Mouse (Mus musculus) limb, embryonic 14.5 days (tissue): ENCODE results near the gene Camkk1. TPM values are rescaled to one million over a fixed set of nuclear protein-coding genes. Genes with fewer than 3 reads are reported as not detected.

Experiments
- ATAC-seq: fragments of 200-750 bp; cut with Nextera tagmentation; 2 replicates; pipeline ENCODE4 v1.8.0; 2017; ENCODE audit warnings: low read depth, moderate number of reproducible peaks, moderate TSS enrichment; ENCODE audit not compliant: low FRiP score
- DNase-seq: peaks from one replicate; pipeline ENCODE4 v3.0.0-alpha.2; 2015; ENCODE audit warnings: low spot score
- H3K27ac ChIP-seq: fragments of 300-500 bp; sonication (generic); replicated peaks from 2 replicates; pipeline ENCODE4 v1.5.1; 2014; ENCODE audit warnings: low read depth, mild to moderate bottlenecking, low read length, moderate library complexity, mixed read lengths
- H3K27me3 ChIP-seq: fragments of 300-500 bp; sonication (generic); 2 replicates; pipeline ENCODE4 v1.6.1; 2014; ENCODE audit warnings: low read length, mixed read lengths; ENCODE audit not compliant: control insufficient read depth, insufficient read depth
- H3K36me3 ChIP-seq: fragments of 300-500 bp; sonication (generic); 2 replicates; pipeline ENCODE4 v1.6.1; 2014; ENCODE audit warnings: mild to moderate bottlenecking, low read length, moderate library complexity, mixed read lengths; ENCODE audit not compliant: control insufficient read depth, insufficient read depth
- H3K4me1 ChIP-seq: fragments of 300-500 bp; sonication (generic); 2 replicates; pipeline ENCODE4 v1.6.1; 2014; ENCODE audit warnings: antibody characterized with exemption, low read length, mixed read lengths; ENCODE audit not compliant: control insufficient read depth, insufficient read depth
- H3K4me2 ChIP-seq: fragments of 300-500 bp; sonication (generic); replicated peaks from 2 replicates; pipeline ENCODE4 v1.6.1; 2014; ENCODE audit warnings: low read depth, mild to moderate bottlenecking, low read length, moderate library complexity; ENCODE audit not compliant: severe bottlenecking
- H3K4me3 ChIP-seq: fragments of 300-500 bp; sonication (generic); replicated peaks from 2 replicates; pipeline ENCODE4 v1.5.1; 2014; ENCODE audit warnings: low read length
- H3K9ac ChIP-seq: fragments of 300-500 bp; sonication (generic); 2 replicates; pipeline ENCODE4 v1.6.1; 2014; ENCODE audit warnings: mild to moderate bottlenecking, low read depth, low read length, moderate library complexity; ENCODE audit not compliant: severe bottlenecking
- H3K9me3 ChIP-seq: fragments of 300-500 bp; sonication (generic); 2 replicates; pipeline ENCODE4 v1.6.1; 2016; ENCODE audit warnings: low read length; ENCODE audit not compliant: control insufficient read depth
- POLR2A ChIP-seq: fragments of 200-500 bp; IDR thresholded peaks from 2 replicates; pipeline ENCODE4 v1.8.0; 2012; ENCODE audit warnings: inconsistent platforms, mild to moderate bottlenecking, moderate library complexity, borderline replicate concordance; ENCODE audit not compliant: insufficient read depth, insufficient read length; ENCODE audit errors: extremely low read depth
- WGBS: fragments of 180-500 bp; shearing (Covaris S2); extraction: QIAGEN DNeasy Blood & Tissue Kit; methylation state at CpG from one replicate; pipeline ENCODE4 v1.1.7; 2014; 5-methylcytosine and 5-hydroxymethylcytosine counted together
- polyA plus RNA-seq, 2 experiments: library from polyadenylated mRNA; depleted of rRNA in 1 of 2; stranded (reverse) in 1 of 2; unstranded in 1 of 2; fragments of >200 nt; fragmentation: Nextera tagmentation in 1 of 2; extraction: Ambion mirVana in 1 of 2; gene quantifications; 2 replicates each; pipeline versions ENCODE4 v1.2.1 to v1.2.3; 2012 to 2014

The Camkk1 gene
- polyA plus RNA-seq, 2 experiments: 5.8 to 11.4 TPM

DNA sequence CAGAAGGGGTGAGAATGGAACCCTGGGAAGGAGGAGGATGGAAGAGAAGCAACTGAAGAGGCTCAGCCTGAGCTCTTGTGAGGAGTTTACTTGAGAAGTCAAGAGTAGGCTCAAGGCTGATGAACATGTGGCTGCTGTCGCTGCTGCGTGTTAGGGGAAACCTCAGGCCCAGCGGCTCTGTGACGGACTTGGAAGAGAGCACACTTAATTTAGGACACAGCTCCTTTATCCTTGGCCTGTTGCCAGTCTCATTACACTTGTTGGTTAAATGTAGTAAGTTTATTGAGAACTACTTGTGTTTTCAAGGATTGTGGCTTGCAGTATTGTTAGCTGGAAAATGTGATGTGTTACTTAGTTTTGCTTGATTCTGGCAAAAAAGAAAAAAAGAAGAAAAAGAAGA is 57.9 kb downstream of the Camkk1 start:
- 66% methylated on average over 4 of the region's 4 CpGs for WGBS
- Histone ChIP-seq H3K36me3 (peaks cover 92% of the 10 kb centered on the region), H3K9ac (no peak overlapping the region), H3K4me2 (no peak overlapping the region), H3K4me3 (no peak overlapping the region), H3K9me3 (no peaks in the 10 kb centered on the region), H3K27me3 (no peaks in the 10 kb centered on the region), H3K4me1 (no peaks in the 10 kb centered on the region), H3K27ac (0 out of 2 replicates have a peak overlapping the region, but pooled peaks have one; percentile 8)
- DNase-seq (peak; percentile 8), ATAC-seq (no peak)
- TF ChIP-seq POLR2A: no peak

DNA sequence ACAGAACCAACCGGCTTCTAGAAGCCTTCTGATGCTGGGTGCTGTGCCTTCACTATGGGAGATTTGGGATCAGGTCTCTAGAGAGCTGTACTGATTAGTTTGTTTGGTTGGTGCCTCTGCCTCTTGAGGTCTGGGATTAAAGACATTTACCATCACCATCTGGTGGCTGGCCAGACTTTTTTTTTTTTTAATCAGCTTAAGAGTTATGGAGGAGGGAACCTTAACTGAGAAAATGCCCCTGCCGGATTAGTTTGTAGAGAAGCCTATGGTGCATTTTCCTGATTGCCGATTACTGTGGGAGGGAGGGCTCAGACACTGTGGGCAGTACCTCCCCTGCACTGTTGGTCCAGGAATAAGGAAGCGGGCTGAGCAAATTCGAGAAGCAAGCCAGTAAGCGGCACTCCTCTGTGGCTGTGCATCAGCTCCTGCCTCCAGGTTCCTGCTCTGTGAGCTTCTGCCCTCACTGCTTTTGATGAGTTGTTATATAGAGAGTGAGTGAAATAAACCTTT is 58.5 kb downstream of the Camkk1 start:
- DNase-seq (no peak), ATAC-seq (no peak)
- Histone ChIP-seq H3K4me2 (no peak overlapping the region), H3K9ac (no peak overlapping the region), H3K4me1 (no peaks in the 10 kb centered on the region), H3K9me3 (no peaks in the 10 kb centered on the region), H3K27me3 (no peaks in the 10 kb centered on the region), H3K27ac (no peak overlapping the region), H3K4me3 (no peak overlapping the region), H3K36me3 (peaks cover 91% of the 10 kb centered on the region)
- no peak for TF ChIP-seq POLR2A
- WGBS: 87% methylated on average over 6 of the region's 6 CpGs

- no peaks in the 10 kb centered on the region for H3K27me3 ChIP-seq
- no peak overlapping the region for H3K9ac ChIP-seq
- no peak overlapping the region for H3K27ac ChIP-seq
- no peaks in the 10 kb centered on the region for H3K9me3 ChIP-seq
- H3K4me2 ChIP-seq: no peak overlapping the region
- no peak overlapping the region for H3K4me3 ChIP-seq
- DNase-seq: no peak
- 93% methylated on average over 8 of the region's 8 CpGs for WGBS
- no peak for ATAC-seq
- H3K36me3 ChIP-seq: peaks cover 86% of the 10 kb centered on the region
- TF ChIP-seq POLR2A: no peak
- H3K4me1 ChIP-seq: no peaks in the 10 kb centered on the region
Measured at GRCm38 (mm10) chr11:73078615-73079014, 59.8 kb downstream of the Camkk1 start.

DNA sequence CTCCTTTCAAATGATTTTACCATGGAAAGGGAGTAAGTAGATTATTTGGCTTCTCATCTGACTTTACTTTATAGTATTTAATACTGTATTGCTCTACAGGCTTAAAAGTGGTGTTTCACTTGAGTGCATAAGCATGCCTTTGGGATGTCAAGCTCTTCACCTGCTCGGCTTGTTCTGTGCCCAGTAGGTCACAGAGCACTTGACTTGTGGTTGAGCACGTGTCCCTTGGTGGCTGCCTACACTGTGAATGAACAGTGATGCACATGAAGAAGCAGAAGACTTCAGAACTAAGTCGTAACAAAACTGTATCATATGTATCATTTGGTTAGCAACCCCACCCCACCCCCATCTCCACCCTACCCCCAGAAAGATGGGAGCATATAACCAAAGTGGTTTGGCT is 61.5 kb downstream of the Camkk1 start:
- no peak overlapping the region for H3K27ac ChIP-seq
- peaks cover 70% of the 10 kb centered on the region for H3K36me3 ChIP-seq
- no peak overlapping the region for H3K4me2 ChIP-seq
- H3K9ac ChIP-seq: no peak overlapping the region
- 92% methylated on average over 3 of the region's 3 CpGs for WGBS
- H3K4me1 ChIP-seq: peaks cover 14% of the 10 kb centered on the region
- no peaks in the 10 kb centered on the region for H3K9me3 ChIP-seq
- ATAC-seq (no peak), DNase-seq (no peak)
- no peak overlapping the region for H3K4me3 ChIP-seq
- no peak for TF ChIP-seq POLR2A
- H3K27me3 ChIP-seq: no peaks in the 10 kb centered on the region

DNA sequence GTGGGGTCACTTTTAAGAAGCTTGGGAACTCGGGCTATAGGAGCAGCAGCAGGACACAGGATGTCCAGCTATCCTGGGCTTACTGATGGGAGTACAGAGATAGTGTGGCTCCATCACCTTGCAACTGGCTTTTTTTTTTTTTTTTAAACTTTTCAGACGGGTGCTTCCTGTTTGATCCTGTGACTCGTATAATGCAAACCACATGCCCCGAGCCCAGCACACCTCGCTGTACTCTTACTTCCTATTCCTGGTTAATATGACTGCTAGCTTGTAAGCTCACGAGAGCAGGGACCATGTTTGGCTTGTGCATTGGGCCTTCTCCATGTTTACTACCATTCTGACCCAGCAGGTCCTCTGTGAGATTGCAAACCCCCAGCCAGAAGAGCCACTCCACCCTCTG is 65.5 kb downstream of the Camkk1 start:
- ATAC-seq (peak; percentile 11; the same call in 1 of the 2 replicates), DNase-seq (no peak)
- 29% methylated on average over 6 of the region's 6 CpGs for WGBS
- Histone ChIP-seq H3K9me3 (no peaks in the 10 kb centered on the region), H3K27ac (peak overlapping the region; percentile 73; the same call in 1 of the 2 replicates), H3K9ac (no peak overlapping the region), H3K4me3 (no peak overlapping the region), H3K36me3 (peaks cover 33% of the 10 kb centered on the region), H3K27me3 (no peaks in the 10 kb centered on the region), H3K4me2 (no peak overlapping the region), H3K4me1 (peaks cover 26% of the 10 kb centered on the region)
- TF ChIP-seq POLR2A: no peak
